Mouse (Mus musculus) embryonic fibroblast, embryonic 13.5 days (primary cell): ENCODE results near the gene Crcp.

Experiments used
- CTCF ChIP-seq: IDR thresholded peaks from 2 replicates; pipeline ENCODE4 v1.5.1; 2011; ENCODE audit warnings: mild to moderate bottlenecking, control low read depth, low read length, moderate library complexity, borderline replicate concordance; ENCODE audit not compliant: insufficient read depth
- POLR2A ChIP-seq: IDR thresholded peaks from 2 replicates; pipeline ENCODE4 v1.6.1; 2011; ENCODE audit warnings: low read depth, mild to moderate bottlenecking, control low read depth, low read length, moderate library complexity

GRCm38 (mm10) chr5:130008034-130008590 is 21.0 kb upstream of the Crcp start:
- TF ChIP-seq CTCF (no peak), POLR2A (no peak)
